Mouse (Mus musculus) ES-CJ7 (cell line): ENCODE results near the gene Scn8a.

ENCODE experiments used
- DNase-seq: peaks from one replicate; pipeline ENCODE4 v3.0.0; 2011; ENCODE audit warnings: low read depth, low spot score

Gene Scn8a

GRCm38 (mm10) chr15:100953955-100954354, 84.3 kb downstream of the Scn8a start:
- no peak for DNase-seq

DNA sequence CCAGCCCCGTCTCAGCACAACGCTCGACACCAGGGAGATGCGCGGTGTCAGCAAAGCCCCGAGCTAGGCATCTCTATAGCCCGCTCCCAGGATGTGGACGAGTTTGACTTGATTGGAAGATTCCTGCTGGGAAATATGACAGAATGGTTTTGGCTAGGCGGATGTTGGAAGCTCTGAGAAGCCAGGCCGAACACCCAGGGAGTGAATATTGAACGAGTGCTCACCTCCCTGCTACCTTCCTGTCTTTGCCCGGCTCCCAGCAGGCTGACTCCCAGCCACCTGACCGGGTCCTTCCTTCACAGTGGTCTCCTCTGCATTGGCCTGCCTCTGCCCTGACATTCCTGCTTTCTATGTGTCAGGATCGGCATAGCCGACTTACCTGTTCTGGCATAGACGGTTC, 85.1 kb downstream of the Scn8a start:
- no peak for DNase-seq

GRCm38 (mm10) chr15:100960958-100961357, 91.3 kb downstream of the Scn8a start:
- no peak for DNase-seq

DNA sequence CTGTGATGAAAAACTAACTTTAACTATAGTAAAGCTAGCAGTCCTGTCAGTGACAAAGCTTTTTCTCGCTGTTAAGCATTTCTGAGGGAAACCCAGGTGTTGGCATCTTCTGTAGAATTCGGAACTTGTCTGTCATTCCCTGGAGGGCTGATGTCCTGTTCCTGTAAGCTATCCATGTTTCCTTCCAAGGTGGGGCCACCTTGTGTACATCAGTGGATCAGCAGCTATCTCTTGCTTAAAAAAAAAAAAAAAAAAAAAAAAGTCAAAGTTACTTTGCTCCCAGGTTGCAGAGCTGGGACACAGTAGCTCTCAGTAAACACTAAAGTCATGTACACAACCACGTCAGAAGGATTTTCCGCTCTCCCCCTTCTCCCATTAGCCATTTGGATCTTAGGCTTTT, 91.9 kb downstream of the Scn8a start:
- DNase-seq: peak; percentile 61

DNA sequence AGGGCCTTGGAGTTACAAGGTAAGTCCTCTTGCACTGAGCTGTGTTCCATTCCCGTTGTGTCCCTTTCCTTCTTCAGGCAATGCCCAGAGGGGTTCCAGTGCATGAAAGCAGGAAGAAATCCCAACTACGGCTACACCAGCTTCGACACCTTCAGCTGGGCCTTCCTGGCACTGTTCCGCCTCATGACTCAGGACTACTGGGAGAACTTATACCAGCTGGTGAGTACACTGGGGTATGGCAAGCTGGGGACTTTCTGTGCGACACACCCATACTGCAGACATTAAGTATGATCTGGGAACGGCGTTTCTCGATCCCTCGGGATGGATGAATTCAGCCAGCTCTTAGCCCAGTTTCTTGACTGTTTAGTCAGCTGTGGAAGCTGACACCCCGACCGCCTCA, 101.8 kb downstream of the Scn8a start:
- DNase-seq: no peak

- peak; percentile 61 for DNase-seq
These were observed 103.1 kb downstream of the Scn8a start for GRCm38 (mm10) chr15:100972795-100973194.

DNA sequence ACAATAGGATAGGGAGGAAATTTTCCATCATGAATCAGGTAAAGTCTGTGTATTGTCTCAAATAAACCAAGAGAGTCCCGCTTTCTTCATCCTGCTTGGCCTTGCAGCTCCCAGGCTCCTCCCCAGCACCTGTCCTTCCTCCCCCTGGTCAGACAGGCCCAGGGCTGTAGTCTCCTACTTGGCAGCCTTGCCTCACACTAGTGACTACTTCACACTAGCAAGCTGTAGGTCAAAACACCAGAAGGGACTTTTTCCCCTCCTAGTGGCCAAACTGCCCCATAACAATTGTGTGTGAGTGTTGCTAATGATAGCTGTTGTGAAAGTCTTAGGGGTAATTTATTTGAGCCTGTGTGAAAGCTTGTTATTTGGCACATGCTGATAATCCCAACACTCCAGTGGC, 105.0 kb downstream of the Scn8a start:
- peak; percentile 40 for DNase-seq

DNA sequence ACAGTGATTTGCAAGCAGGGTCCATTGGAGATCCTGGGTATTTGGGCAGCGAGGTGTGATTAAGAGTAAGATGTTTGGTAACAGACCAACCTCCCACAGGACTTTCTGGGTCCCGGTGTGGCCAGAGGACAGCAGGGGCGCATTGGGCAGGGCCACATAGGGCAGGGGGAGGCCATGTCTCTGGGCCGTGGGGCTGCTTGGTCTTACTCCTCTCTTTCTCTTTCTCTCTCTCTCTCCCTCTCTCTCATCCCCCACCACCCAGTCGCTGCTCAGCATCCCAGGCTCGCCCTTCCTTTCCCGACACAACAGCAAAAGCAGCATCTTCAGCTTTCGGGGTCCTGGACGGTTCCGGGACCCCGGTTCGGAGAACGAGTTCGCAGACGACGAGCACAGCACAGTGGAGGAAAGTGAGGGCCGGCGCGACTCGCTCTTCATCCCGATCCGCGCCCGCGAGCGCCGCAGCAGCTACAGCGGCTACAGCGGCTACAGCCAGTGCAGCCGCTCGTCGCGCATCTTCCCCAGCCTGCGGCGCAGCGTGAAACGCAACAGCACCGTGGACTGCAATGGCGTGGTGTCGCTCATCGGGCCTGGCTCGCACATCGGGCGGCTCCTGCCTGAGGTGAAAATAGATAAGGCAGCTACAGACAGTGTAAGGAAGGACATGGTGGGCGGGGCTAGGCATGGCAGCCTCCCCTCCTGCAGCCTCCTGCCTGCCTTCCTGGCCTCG, 113.9 kb downstream of the Scn8a start:
- DNase-seq: peak; percentile 48

GRCm38 (mm10) chr15:100984154-100984893, 114.7 kb downstream of the Scn8a start:
- DNase-seq: no peak

DNA sequence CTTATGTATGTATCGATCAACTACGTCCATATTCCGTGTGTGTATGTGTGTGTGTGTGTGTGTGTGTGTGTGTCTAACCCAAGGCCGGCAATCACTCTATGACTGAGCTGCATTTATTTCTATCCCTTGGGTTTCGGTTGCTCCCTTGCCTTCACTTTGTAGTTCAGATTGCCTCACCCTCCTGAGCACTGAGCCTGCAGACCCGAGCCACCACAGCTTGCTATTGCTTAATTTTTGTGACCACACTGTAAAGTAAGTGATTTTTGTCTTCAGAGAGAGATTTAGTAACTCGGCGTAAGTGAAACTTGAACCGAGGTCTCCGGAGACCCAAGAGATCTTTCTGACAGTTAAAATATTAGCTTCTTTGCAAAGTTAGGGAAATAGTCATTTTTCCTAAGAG, 116.8 kb downstream of the Scn8a start:
- DNase-seq: no peak

DNA sequence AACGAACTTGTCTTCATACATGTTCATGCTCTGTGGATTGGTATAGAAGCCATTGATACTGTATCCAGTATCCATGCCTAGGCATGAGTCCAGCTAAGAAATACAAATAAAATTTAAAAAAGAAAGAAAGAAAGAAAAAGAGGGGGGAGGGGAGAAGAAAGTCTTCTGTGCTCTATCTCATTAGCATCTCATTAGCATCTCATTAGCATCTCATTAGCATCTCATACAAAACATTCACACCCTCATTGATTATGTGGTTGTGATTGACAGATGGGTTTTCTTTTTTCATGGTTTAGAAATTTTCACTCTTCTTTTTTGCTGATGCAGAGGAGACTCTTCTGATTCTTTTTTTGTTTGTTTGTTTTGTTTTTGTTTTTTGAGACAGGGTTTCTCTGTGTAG, 117.4 kb downstream of the Scn8a start:
- DNase-seq: no peak

- no peak for DNase-seq
These were observed 120.6 kb downstream of the Scn8a start for GRCm38 (mm10) chr15:100990283-100990682.

DNA sequence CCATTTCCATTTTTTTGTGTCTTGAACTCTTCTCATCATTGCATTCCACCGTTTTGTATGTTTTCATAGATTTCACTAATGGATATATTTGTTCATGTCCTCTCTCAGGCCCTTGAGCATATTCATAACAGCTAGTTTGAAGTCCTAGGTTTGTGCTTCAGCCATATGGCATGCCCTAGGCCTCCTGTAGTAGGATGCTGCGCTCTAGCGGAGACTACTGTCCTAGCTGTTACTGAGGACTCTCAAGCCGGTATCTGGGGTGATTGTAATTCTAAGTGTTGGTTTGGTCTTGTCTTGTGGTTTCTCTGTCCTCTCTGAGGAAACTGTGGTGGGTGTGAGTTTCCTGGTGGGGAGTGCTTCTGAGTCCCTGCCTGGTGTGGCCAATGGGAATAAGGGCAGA, 127.4 kb downstream of the Scn8a start:
- peak; percentile 66 for DNase-seq

- no peak for DNase-seq
These were observed 132.0 kb downstream of the Scn8a start for GRCm38 (mm10) chr15:101001685-101002084.

- DNase-seq: no peak
These were observed 132.8 kb downstream of the Scn8a start for GRCm38 (mm10) chr15:101002466-101002865.

GRCm38 (mm10) chr15:101004538-101004937, 134.9 kb downstream of the Scn8a start:
- no peak for DNase-seq

DNA sequence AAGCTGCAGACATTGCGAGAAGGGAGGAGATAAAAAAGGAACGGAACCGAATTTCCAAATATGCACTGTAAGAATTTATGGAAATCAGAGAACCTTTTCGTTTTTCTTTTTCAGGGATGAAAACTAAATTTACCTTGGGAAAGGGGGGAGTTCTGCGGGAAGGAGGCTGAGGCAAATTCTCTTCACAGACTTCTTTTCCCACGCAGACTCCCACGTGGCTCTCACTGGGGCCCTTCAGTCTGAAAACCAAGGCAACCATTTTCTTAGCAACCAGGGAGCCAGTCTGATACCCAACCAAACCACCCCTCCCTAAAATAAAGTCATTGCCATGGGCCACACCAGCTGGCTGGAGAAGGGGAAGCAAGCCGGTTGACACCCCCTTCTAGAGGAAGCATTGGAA, 136.1 kb downstream of the Scn8a start:
- DNase-seq: no peak

DNA sequence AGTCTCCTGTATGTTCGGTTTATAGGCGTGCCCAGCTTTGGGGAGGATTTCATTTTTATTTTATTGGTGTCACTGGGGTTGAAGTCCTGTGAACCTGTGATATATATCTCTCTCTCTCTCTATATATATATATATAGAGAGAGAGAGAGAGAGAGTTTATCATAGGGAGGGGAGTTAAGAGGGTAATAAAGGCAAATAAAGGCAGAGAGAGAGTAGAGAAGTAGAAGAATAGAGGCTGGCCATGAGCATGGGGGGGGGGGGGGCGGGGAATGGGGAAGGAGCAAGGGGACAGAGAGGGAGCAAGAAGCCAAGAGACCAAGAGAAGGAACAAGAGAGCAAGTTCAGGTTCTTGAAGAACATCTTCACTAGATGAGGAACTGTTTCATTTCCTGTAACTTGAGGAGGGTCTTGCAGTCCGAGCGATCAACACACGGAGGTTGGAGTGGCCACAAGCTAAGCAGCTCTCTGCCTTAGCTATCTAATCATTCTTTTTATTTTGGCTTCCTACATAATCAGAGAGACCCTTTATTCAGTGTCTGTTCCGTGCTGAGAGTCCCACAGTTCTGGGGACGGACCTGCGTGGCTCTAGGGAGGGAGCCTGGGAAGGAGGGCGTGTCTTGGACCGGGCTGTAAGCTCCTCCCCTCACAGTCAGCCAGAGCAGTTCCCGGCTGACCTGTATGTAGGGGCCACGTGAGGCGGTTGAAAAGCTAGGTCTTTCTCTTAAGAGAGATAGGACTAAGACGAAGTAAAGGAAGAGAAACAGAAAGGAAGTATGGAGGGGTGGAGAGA, 136.8 kb downstream of the Scn8a start:
- peak; percentile 50 for DNase-seq

DNA sequence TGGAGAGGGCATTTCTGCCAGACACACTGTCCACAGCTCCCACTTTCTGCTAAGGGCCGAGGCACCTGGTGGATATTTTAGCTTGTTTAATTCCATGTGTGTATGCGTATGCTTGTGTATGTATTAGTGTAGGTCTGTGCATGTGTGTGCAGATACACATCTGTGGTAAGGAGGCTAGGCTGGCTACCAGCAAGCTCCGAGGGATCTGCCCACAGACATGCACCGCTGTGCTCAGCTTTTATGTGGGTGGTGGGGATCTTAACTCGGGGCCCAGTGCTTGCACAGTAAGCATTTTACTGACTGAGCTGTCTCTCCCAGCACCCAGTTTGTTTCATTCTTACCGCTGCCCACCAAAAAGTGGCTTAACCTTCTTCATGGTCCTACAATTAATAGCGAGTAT, 137.6 kb downstream of the Scn8a start:
- DNase-seq: no peak

GRCm38 (mm10) chr15:101008386-101009010, 138.8 kb downstream of the Scn8a start:
- DNase-seq: no peak

GRCm38 (mm10) chr15:101011352-101011751, 141.7 kb downstream of the Scn8a start:
- DNase-seq: peak; percentile 55

DNA sequence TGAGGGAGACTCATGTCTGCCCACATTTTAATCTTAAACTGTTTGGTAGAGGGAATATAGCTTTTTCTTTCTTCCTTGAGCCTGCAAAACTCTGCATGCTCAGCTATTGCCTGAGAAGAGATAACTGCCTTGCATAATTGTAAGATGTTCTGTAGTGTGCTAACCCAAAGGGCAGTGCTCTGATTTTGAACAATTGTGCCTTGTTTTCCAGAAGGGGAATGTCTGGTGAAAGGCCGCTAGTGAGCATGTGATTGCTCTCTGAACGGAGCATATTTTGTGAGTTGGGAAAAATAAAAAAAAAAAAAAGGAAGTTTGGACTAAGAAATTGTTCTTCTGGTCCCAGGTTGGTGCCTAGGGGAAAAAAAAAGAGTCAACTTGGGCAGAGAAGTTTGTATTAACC, 159.3 kb downstream of the Scn8a start:
- no peak for DNase-seq
